Mouse (Mus musculus) skeletal muscle tissue, adult 2 months (tissue): ENCODE measurements around the gene Lamtor1.
"Not testable (repeated sequence)": the region's sequence is repeated elsewhere in the genome, so short reads cannot be mapped to it uniquely, and the experiment has no call there.

Experiments
- DNase-seq: peaks from one replicate; pipeline ENCODE4 v3.0.0-alpha.2; 2012; ENCODE audit warnings: low read depth, low spot score

Gene Lamtor1

DNA sequence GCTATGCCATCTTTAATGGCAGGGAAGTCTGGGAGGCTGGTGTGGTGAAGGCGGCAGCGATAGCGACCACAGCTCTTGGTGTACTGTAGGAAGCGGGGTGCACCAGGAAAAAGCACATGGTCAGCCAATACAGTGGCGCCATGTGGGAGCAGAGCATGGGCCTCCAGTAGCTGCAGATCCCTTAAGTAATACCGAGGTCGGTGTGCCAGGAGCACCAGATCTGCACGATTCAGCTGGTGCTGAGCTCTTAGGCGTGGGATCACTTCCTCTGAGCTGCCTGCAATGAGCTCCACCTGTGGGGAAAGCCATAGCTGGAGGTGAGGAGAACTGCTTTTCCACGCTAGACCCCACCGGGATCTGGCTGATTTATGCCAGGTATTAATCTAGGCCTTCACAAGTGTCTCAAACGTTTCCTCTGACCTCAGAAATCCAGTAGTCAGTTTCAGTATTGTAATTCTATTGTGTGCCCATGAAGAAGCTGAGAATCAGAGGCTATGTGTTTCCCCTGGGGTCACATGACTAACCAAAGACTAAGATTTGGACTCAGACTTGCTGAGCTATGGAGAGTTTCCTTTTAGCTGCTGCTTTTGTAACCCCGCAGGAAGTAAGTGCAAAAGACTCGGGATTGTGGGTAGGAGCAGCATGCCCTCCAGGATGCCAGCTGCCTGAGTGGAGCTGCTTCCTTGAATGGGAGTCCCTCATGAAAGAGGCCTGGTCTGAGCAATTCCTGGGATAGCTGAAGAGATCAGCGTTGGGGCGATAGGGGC lies 5.2 kb upstream of the Lamtor1 start:
- DNase-seq: no peak

DNA sequence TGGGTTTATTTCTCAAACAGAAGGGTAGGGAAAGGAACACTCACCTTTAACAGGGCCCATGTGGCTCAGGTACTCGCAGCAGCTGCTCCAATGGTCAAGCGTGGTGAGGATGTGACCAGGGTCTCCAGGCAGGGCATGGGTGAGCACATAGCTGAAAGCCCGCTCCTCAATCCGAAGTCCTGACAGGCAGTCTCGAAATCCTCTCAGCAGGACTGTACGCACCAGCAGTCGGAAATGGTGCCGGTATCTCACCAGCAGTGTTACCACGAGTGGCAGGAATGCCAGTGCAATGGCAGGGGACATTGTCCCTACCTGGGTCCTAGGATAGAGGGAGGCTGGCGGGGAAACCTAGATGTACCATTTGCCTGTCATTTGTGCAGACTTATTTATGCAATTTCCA lies 3.7 kb upstream of the Lamtor1 start:
- no peak for DNase-seq

DNA sequence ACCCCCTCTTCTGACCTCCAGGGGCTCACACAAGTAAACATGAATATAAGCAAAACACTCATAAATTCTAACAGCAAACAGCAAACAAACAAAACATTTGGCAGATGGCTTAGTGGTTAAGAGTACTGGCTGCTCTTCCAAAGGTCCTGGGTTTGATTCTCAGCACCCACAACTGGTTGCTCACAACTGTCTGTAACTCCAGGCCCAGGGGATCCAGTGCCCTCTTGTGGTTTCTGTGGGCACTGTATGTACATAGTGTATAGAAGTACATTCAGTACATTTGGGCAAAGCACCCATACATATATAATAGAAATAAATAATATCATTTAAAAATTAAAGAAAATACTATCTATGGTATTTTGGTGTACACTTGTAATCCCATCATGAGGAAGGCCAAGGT lies 2.9 kb upstream of the Lamtor1 start:
- no peak for DNase-seq

DNA sequence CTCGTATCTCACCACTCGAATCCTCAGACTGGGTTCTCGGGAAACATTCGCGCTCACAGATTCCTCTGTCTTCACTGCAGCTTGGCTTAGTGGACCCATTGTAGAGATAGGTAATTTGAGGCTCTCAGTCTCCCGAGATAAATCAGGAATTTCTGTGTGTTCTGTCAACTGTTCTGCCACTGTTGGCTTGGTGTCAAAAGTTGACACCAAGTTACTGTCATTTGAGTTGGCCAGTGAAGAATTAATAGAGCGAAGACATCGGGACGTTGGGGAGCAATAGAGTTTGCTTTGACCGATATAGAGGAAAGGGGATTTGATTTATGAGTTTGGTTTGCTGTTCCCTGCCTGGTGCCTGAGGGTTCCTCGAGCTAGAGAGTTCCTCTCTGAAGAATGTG lies 580 bp downstream of the Lamtor1 start, which contains the start of gene Tomt:
TSS of gene Tomt (minus strand) at position 73 of the 395 bp plus-strand sequence.
- no peak for DNase-seq

DNA sequence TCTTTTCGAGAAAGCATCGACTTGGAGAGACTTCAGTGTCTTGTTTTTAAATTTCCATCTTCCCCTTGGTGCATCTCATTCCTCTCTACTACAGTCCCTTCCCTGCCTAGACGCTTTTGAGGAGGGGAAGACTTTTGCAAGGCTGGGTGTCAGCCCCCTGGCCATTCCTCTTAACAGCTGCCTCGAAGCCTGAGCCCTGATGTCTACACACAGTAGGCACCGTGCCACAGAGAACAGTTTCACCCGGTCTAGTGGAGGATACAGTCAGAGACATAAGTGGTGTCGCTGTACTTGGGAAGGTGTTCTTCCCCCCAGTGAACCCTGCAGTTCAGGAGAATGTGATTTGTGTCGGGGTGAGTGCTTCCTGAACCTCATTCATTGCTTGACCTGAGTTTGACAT lies 992 bp downstream of the Lamtor1 start:
- no peak for DNase-seq

DNA sequence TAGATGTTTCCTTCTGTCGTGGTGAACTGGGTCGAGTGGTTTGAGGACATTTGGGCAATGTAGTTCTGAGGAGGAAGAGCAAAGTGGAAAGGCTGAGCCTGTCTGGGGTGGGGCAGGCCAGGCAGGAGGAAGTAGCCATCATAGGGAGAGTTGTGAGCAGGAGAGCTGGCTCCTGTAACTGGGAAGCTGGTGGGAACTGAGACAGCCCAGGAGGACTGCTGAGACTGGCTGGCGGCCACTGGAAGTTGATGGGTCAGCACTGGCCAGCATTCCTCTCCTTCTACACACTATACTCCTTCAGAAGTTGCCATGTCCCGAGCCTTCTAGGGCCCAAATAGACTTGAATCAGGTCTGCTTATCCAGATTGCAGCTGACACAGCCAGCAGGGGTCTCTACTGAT lies 2.7 kb downstream of the Lamtor1 start:
- no peak for DNase-seq

DNA sequence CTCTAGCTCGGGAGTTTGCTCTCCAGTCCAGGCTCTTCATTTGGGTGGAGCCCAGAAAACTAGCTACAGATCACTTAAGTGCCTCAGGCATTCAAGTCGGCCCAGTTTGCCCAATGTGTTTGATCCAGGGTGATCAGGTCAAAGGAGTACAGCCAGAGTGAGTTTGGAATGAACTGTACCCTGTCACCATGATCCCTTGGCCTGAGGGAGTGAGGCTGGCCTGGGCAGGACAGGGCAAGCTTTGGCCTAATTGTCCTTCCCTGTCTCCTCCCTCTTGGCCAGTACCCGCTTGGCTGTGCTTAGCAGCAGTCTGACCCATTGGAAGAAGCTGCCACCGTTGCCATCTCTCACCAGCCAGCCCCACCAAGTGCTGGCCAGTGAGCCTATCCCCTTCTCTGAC lies 4.4 kb downstream of the Lamtor1 start:
- DNase-seq: peak; percentile 69

DNA sequence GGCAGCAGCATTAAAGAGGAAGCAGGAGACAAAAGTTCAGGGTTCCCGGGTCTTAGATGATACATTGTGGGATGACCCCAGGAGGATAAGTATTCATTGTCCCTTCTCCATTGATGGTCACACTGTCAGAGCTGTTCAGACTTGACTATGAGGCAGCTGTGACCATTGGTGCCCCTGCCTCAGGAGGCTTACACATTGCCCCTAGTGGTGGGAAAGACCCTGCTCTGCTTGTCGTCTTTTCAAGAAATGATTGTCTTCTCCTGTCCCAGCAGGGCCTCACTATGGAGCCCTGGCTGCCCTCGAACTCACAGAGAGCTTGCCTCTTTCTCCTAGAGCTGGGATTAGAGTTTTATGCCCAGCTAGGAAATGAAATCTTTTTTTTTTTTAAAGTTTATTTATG lies 6.3 kb downstream of the Lamtor1 start:
- DNase-seq: no peak

DNA sequence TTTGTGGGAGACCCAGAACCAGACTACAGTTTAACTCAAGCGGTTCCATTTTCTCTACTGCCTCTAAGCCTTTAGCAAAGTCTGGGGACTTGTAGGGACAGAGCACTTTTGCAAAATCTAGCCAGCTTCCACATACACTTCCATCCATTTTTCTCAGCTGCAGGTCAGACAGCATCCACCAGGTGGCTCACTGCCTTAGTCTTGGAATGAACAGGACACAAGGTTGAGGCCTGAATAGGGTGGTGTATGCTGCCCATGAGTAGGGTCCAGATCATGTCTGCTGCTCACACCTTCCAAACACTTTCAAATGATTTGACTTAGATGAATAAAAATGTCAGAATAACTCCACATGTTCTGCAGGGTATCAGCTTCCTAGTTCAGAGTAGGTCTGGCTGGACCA lies 12.4 kb downstream of the Lamtor1 start:
- no peak for DNase-seq

DNA sequence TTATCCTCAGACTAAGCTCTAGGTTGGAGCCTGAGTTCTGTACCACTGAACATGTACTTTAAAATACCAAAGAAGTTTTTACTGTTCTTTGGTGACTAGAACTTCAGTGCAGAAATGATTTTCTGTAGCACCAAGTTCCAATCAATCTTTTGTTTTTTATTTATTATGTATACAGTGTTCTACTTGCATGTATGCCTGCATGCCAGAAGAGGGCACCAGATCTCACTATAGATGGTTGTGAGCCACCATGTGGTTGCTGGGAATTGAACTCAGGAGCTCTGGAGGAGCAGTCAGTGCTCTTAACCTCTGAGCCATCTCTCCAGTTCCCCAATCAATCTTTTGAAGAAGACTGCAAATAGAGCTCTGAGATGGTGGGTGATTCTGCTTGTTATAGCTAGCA lies 20.2 kb downstream of the Lamtor1 start:
- not testable (repeated sequence) for DNase-seq

DNA sequence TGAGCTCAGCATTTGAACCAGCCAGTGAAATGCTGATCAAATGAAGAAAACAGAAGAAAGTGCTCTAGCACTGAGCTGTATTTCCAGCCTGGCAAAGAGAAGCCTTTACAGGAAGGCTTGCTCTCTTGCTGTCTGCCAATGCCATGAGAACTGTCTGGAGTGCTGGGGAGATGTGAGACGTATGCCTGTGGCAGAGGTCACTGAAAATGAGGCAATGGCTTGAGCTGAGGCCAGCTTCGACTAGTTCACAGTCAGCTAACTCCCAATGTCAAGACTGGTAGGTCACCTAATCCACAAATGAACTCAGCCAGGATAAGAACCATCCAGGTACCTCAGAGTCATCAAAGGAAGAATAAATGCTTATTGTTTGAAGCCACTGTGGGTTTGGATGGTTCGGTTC lies 22.4 kb downstream of the Lamtor1 start:
- no peak for DNase-seq

DNA sequence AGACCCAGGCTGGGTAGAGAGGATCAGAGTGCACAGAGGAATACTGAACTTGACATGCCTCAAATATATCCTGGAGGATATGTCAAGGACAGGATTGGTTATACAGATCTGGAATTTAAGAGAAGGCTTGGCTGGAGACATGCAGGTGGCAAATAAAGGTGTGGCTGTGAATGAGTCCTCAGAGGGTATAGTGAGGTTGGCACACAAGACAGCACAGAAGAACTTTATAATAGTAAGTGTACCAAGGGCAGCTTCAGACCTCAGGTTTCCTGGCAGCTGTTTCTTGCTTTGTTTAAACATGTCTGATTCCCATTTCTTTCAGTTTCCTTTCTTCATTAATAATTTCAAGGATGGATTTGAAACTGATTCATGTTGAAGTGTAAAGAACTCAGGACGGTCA lies 26.8 kb downstream of the Lamtor1 start:
- no peak for DNase-seq

DNA sequence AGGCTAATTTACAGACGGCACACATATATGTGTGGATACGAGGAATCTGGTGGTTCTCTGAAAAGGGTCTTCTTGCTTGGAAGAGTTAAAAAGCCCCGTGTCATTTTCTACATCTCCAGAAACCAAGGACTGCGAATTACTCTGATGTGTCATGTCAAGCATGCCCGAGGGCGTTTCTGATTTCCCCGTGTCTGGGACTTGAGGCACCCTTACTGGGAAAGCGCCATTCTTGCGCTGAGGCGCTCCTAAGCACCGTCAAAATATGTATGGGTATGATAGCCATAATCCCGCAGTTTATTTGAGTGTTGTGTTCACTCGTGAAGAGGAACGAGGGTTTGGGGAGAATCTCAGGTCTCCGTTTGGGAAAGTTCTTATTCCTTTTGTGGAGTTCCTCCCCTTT lies 27.6 kb downstream of the Lamtor1 start:
- DNase-seq: no peak

DNA sequence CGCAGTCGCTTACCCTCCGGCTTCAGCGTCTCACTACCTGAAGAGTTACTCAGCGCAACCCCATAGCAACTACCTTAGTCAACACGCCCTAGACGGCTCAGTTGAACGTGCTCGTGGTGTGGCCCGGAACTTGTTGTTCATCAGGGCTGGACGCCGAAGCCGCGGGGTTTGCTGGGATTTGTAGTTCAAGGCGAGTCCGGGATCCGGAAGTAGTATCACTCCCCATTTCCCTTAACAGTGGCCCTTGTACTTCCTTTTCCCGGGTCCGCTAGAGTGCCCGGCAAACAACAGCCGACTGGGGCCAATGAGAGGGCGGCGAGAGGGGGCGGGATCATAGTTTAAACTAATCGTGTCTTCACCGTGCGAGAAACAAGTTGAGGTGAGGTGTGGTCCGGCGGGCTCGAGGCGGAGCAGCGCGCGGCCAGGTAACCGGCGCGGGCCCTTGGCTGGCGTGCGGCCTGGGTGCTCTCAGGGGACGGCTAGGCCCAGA lies 28.1 kb downstream of the Lamtor1 start, which contains the start of the genes Lrrc51 and Numa1:
TSS of gene Lrrc51 (minus strand) at position 145 of the 490 bp plus-strand sequence.
TSS of gene Numa1 (plus strand) at position 361 of the 490 bp plus-strand sequence.
- peak; percentile 94 for DNase-seq

DNA sequence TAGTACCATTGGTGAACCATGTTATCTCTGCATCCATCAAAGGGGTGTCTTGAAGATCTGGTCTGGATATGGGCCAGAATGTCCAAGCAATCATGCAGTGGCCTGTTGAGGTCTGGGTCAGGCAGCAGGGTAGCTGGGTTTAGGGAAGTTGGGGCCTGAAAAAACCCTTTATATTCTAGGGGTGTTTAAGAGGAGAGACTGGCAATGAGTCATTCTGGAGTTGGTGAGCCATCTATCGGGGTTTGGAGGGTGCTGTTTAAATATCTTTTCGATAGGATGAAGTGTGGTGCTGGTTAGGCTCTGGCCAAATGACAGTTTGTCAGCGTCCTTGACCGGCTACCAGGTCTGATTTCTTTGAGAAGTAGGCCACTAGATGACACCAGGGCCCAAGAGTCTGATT lies 30.3 kb downstream of the Lamtor1 start:
- DNase-seq: no peak

DNA sequence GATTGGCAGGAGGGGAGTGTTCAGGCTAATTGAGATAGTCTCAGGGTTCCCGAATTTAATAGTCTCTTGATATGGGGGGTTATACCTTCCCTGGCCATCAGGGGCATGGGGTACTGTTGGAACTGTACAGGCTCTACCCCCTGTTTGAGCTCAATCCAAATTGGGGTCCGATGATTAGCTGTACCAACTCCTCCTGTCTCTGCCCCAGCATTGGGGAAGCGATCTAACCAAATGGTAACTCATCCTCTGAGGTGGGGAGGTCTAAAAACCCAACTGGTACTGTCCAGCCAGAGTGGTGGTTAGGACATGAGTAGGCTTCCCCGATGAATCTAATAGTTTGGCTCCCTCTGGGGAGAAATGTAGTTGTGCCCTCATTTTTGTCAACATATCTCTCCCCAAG lies 31.3 kb downstream of the Lamtor1 start:
- no peak for DNase-seq

DNA sequence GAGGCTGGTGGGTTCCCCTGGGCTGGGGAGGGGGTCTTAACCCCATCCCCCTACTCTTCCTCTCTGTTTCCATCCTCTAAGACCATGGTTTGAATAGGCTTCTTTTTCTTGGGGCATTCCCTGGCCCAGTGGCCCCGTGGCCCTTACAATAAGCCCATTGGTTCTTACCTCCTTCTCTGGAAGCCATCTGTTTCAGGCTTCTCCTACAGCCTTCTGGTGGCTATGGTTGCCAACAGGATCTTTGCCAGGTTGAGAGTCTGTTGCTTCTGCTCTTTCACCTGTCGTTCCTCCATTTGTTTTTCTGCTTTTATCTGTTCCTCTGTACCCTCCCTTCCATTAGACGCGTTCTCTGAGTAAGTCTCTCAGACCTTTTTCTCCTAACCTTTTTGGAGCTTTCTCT lies 31.9 kb downstream of the Lamtor1 start:
- no peak for DNase-seq

DNA sequence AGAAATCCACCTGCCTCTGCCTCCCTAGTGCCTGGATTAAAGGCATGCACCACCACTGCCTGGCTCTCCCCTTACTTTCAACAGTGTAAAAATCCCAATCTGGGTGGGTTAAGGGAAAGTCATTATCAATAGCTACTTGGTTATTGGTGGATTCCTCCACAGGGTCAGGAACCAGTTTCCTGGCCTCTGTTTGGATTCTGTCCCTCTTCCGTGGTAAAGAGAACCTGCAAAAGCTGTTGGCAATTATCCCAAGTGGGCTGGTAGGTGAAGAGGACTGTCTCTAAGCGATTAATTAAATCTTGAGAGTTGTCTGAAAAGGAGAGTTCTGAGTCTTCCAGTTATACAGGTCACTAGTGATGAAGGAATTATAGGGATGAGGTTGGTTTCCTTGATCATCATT lies 32.6 kb downstream of the Lamtor1 start:
- no peak for DNase-seq

DNA sequence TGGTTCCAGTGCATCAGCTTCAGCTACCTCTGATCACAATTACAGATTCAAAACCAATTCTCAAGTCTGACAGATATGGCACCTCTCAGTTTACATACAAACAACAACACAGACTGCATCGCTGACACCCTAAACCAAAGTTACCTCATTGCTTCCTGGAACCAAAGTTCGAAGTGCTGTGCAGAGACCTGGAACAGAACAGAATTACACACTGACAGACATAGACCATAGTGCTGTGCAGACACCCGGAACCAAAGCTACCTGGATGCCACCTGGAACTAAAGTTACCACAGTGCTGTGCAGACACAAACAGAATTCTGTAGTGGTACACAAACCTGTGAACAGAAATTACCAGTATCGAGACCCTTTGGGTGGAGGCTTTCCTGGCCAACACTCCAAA lies 34.1 kb downstream of the Lamtor1 start:
- DNase-seq: no peak

DNA sequence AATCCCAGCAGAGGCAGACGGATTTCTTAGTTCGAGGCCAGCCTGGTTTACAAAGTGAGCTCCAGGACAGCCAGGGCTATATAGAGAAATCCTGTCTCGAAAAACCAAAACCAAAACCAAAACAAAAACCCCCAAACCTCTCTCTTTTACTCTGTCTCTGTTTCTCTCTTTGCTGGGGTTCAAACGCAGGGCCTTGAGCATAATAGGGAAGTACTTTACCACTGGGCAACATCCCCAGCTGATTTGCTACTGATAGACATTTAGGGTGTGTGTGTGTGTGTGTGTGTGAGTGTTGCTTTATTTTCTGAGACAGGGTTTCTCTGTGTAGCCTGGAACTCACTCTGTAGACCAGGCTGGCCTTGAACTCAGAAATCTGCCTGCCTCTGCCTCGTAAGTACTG lies 43.3 kb downstream of the Lamtor1 start:
- DNase-seq: not testable (repeated sequence)

DNA sequence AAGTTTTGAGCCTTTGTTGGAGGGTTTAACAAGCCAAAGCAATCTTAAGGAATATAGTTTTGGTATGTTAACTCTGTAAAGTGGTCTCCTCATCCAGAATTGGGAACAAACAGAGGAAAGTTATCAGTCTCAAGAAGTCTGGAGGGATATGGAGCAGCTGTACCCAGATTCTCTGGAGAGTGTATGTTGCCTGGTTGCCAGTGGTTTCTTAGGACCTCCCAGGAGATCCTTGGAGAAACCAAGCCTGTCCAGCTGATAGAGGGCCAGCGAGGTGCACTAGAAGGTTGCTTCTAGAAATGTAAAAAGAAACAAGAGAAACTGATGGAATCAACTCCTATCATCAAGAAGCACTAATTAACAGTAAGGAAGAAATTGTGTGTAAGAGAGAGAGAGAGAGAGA lies 45.9 kb downstream of the Lamtor1 start:
- DNase-seq: no peak

DNA sequence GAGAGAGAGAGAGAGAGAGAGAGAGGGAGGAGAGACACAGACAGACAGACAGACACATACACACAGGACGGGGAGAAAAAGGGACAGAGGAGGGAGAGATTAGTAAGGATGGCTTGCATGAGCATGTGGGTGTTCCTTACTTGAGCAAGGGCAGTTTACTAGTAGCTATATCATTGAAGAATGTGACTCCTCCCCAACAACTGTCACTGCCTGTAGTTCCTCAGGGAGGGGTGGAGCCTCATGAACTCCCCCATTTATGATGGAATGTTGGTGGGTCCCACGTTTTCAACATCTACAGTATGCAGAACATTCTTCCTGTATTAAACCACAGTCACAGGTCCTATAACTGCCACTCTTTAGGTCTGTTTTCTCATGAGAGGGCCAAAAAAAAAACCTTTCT lies 46.4 kb downstream of the Lamtor1 start:
- no peak for DNase-seq

DNA sequence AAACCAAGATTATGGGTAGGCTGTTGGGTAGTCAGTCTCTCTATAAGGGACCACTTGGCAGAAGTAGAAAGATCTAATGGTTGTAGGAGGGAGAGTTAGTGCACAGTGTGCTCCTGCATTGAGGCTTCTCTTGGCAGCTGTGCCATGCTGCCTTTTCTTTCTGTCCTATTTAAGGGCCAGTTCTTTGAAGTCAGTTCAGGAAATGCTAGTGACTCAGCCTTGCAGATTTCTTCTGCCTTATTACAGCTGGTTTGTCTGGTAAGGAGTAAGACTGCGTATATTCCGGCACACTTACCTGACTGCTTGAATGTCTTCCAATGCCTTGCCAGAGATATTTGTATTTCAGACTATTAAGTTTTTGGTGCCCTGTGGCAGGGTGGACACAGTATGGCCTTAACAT lies 48.5 kb downstream of the Lamtor1 start:
- no peak for DNase-seq

DNA sequence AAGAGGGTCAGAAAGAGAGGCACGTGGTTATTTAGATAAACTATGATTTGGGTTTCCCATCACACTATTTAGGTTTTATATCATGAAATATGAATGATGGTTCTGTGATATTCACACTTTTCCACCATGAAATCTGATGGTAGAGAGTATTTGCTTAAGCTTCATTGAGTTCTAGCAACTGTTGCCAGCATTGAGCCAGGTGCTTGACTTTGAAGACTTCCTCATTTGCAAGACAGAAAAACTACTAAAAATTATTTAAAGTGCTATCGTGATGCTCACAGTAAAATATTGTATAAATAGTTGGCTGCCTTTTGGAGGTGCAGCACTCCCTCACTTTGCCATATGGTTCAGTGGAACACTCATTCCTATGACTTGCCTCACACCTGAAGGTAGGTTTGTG lies 49.6 kb downstream of the Lamtor1 start:
- no peak for DNase-seq
